Mouse (Mus musculus): ENCODE results near the gene Mthfsd. TPM values are rescaled to one million over a fixed set of nuclear protein-coding genes. Genes with fewer than 3 reads are reported as not detected.

Mthfsd gene
- polyA plus RNA-seq, 1 experiment from 2014 or later = 68.2 TPM

GRCm38 (mm10) chr8:121119635-121120455 is 11.7 kb upstream of the Mthfsd start:
- 3% methylated on average over 12 of the region's 12 CpGs for WGBS
- Histone ChIP-seq H3K36me3 (replicated peaks) (peaks cover 21% of the 10 kb centered on the region), H3K27me3 (replicated peaks; ENCODE audit: low read depth, poor library complexity, severe bottlenecking) (peaks cover 100% of the 10 kb centered on the region), H3K4me1 (peaks cover 64% of the 10 kb centered on the region), H3K4me3 (peak overlapping the region; percentile 77), H3K27ac (replicated peaks) (no peak overlapping the region), H3K9me3 (peaks cover 4% of the 10 kb centered on the region; the same call in 1 of the 2 replicates)
- peak; percentile 37 for DNase-seq (ENCODE audit: low spot score)

- H3K27ac ChIP-seq (replicated peaks) = peak overlapping the region; percentile 48
- under 1% methylated on average over 18 of the region's 18 CpGs for WGBS
- peak; percentile 54 for DNase-seq (ENCODE audit: low spot score)
- H3K4me3 ChIP-seq = peak overlapping the region; percentile 77
- no peaks in the 10 kb centered on the region for H3K9me3 ChIP-seq
- peaks cover 100% of the 10 kb centered on the region for H3K27me3 ChIP-seq (replicated peaks; ENCODE audit: low read depth, poor library complexity, severe bottlenecking)
- peaks cover 21% of the 10 kb centered on the region for H3K36me3 ChIP-seq (replicated peaks)
- peaks cover 66% of the 10 kb centered on the region for H3K4me1 ChIP-seq
Observed at GRCm38 (mm10) chr8:121118634-121119420, 10.6 kb upstream of the Mthfsd start.

GRCm38 (mm10) chr8:121117906-121118305 is 9.7 kb upstream of the Mthfsd start:
- 1% methylated on average over 28 of the region's 28 CpGs for WGBS
- Histone ChIP-seq H3K4me3 (peak overlapping the region; percentile 77), H3K36me3 (replicated peaks) (peaks cover 17% of the 10 kb centered on the region), H3K27ac (replicated peaks) (peak overlapping the region; percentile 87), H3K4me1 (peaks cover 75% of the 10 kb centered on the region), H3K9me3 (no peaks in the 10 kb centered on the region), H3K27me3 (replicated peaks; ENCODE audit: low read depth, poor library complexity, severe bottlenecking) (peaks cover 99% of the 10 kb centered on the region)
- peak; percentile 60 for DNase-seq (ENCODE audit: low spot score)

- H3K4me1 ChIP-seq = peaks cover 73% of the 10 kb centered on the region
- DNase-seq (ENCODE audit: low spot score) = peak; percentile 73
- WGBS = under 1% methylated on average over 62 of the region's 62 CpGs
- H3K9me3 ChIP-seq = no peaks in the 10 kb centered on the region
- peak overlapping the region; percentile 87 for H3K27ac ChIP-seq (replicated peaks)
- H3K36me3 ChIP-seq (replicated peaks) = peaks cover 12% of the 10 kb centered on the region; the same call in 1 of the 2 replicates
- H3K27me3 ChIP-seq (replicated peaks; ENCODE audit: low read depth, poor library complexity, severe bottlenecking) = peaks cover 99% of the 10 kb centered on the region
- peak overlapping the region; percentile 77 for H3K4me3 ChIP-seq
Observed at GRCm38 (mm10) chr8:121117186-121117651, 9.0 kb upstream of the Mthfsd start.

GRCm38 (mm10) chr8:121116591-121117185 is 8.5 kb upstream of the Mthfsd start:
- Histone ChIP-seq H3K36me3 (replicated peaks) (peaks cover 7% of the 10 kb centered on the region; the same call in 1 of the 2 replicates), H3K27ac (replicated peaks) (peak overlapping the region; percentile 87), H3K9me3 (no peaks in the 10 kb centered on the region), H3K4me1 (peaks cover 68% of the 10 kb centered on the region), H3K27me3 (replicated peaks; ENCODE audit: low read depth, poor library complexity, severe bottlenecking) (peaks cover 99% of the 10 kb centered on the region), H3K4me3 (peak overlapping the region; percentile 77)
- peak; percentile 71 for DNase-seq (ENCODE audit: low spot score)
- whole genome bisulfite sequencing = under 1% methylated on average over 55 of the region's 55 CpGs

- Histone ChIP-seq H3K9me3 (no peaks in the 10 kb centered on the region), H3K27me3 (replicated peaks; ENCODE audit: low read depth, poor library complexity, severe bottlenecking) (peaks cover 98% of the 10 kb centered on the region), H3K4me1 (peaks cover 61% of the 10 kb centered on the region), H3K27ac (replicated peaks) (peak within 1 kb of the TSS; percentile 87), H3K36me3 (replicated peaks) (peaks cover under 1% of the 10 kb centered on the region; the same call in 1 of the 2 replicates), H3K4me3 (peak within 1 kb of the TSS; percentile 77)
- DNase-seq (ENCODE audit: low spot score) = peak; percentile 90
- under 1% methylated on average over 25 of the region's 25 CpGs for WGBS
Observed at GRCm38 (mm10) chr8:121115948-121116347, 7.8 kb upstream of the Mthfsd start, which contains the start of gene Foxc2. TSS of gene Foxc2 (plus strand) at chr8:121116171.

- H3K4me3 ChIP-seq = peak overlapping the region; percentile 77
- peaks cover 52% of the 10 kb centered on the region for H3K4me1 ChIP-seq
- peak; percentile 59 for DNase-seq (ENCODE audit: low spot score)
- H3K9me3 ChIP-seq = no peaks in the 10 kb centered on the region
- 0 out of 2 replicates have a peak overlapping the region, but pooled peaks have one; percentile 37 for H3K27ac ChIP-seq (replicated peaks)
- H3K27me3 ChIP-seq (replicated peaks; ENCODE audit: low read depth, poor library complexity, severe bottlenecking) = peaks cover 97% of the 10 kb centered on the region
- H3K36me3 ChIP-seq (replicated peaks) = no peaks in the 10 kb centered on the region
- WGBS = 1% methylated on average over 25 of the region's 25 CpGs
Observed at GRCm38 (mm10) chr8:121115136-121115535, 6.9 kb upstream of the Mthfsd start.

GRCm38 (mm10) chr8:121113261-121113660 is 5.1 kb upstream of the Mthfsd start:
- under 1% methylated on average over 21 of the region's 21 CpGs for WGBS
- H3K4me3 ChIP-seq = 0 out of 2 replicates have a peak overlapping the region, but pooled peaks have one; percentile 16

GRCm38 (mm10) chr8:121111145-121111907 is 3.1 kb upstream of the Mthfsd start:
- Histone ChIP-seq H3K27ac (replicated peaks) (no peak overlapping the region), H3K4me3 (no peak overlapping the region), H3K9me3 (no peaks in the 10 kb centered on the region), H3K36me3 (replicated peaks) (peaks cover 4% of the 10 kb centered on the region), H3K4me1 (peaks cover 51% of the 10 kb centered on the region), H3K27me3 (replicated peaks; ENCODE audit: low read depth, poor library complexity, severe bottlenecking) (peaks cover 72% of the 10 kb centered on the region)
- DNase-seq (ENCODE audit: low spot score) = no peak
- WGBS = 48% methylated on average over 7 of the region's 7 CpGs

More at GRCm38 (mm10) chr8:121113261-121113660, 5.1 kb upstream of the Mthfsd start:
- no peaks in the 10 kb centered on the region for H3K36me3 ChIP-seq (replicated peaks)
- H3K27me3 ChIP-seq (replicated peaks; ENCODE audit: low read depth, poor library complexity, severe bottlenecking) = peaks cover 91% of the 10 kb centered on the region
- H3K9me3 ChIP-seq = no peaks in the 10 kb centered on the region
- DNase-seq (ENCODE audit: low spot score) = peak; percentile 96
- no peak overlapping the region for H3K27ac ChIP-seq (replicated peaks)
- peaks cover 52% of the 10 kb centered on the region for H3K4me1 ChIP-seq

- Histone ChIP-seq H3K4me1 (peaks cover 44% of the 10 kb centered on the region), H3K9me3 (no peaks in the 10 kb centered on the region), H3K27me3 (replicated peaks; ENCODE audit: low read depth, poor library complexity, severe bottlenecking) (peaks cover 45% of the 10 kb centered on the region), H3K27ac (replicated peaks) (peak overlapping the region; percentile 92), H3K36me3 (replicated peaks) (peaks cover 31% of the 10 kb centered on the region), H3K4me3 (peak overlapping the region; percentile 90)
- WGBS = 15% methylated on average over 5 of the region's 5 CpGs
- no peak for DNase-seq (ENCODE audit: low spot score)
Observed at GRCm38 (mm10) chr8:121108657-121109056, 465 bp upstream of the Mthfsd start.

- Histone ChIP-seq H3K9me3 (no peaks in the 10 kb centered on the region), H3K27ac (replicated peaks) (no peak overlapping the region), H3K36me3 (replicated peaks) (peaks cover 75% of the 10 kb centered on the region), H3K4me1 (peaks cover 38% of the 10 kb centered on the region), H3K27me3 (replicated peaks; ENCODE audit: low read depth, poor library complexity, severe bottlenecking) (peaks cover 4% of the 10 kb centered on the region; the same call in 1 of the 2 replicates), H3K4me3 (no peak overlapping the region)
- WGBS = 51% methylated on average over 17 of the region's 17 CpGs
- peak; percentile 87 for DNase-seq (ENCODE audit: low spot score)
Observed at GRCm38 (mm10) chr8:121104049-121104818, 4.0 kb downstream of the Mthfsd start.

Data from embryonic facial prominence, embryonic 10.5 days (tissue).